Mouse (Mus musculus): ENCODE results near the gene 2310079G19Rik. TPM values are rescaled to one million over a fixed set of nuclear protein-coding genes. Genes with fewer than 3 reads are reported as not detected.

2310079G19Rik gene
- polyA plus RNA-seq (2012; rRNA removed) (not detected in 2 replicates), polyA plus RNA-seq (2014; fragmentation: Nextera tagmentation; extraction: Ambion mirVana) (not detected in 2 replicates)

DNA sequence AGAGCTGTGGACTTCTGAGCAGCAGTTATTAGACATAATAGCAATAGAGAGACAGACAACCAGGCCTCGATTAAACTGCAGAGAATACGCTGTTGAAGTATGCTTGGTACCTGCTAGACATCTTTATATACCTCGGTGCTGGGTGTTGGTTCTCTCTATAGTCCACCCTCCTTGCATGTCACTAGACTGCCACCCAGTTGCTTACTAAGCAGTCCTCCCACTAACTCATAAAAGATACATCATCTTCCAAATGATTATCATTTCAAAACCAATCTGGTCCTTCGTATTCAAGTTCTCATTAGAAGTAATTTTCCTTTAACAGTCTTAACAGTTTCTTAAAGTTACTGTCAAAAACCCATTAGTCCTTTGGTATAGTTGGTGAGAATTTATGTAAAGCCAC is at the start of gene 2310079G19Rik:
2310079G19Rik (minus strand) TSS at position 101 of the 400 bp plus-strand sequence.
- no peak for ATAC-seq (ENCODE audit: low FRiP score, low read depth)
- 93% methylated on average over 4 of the region's 4 CpGs for WGBS

GRCm38 (mm10) chr16:88671571-88671970 is 44.1 kb upstream of the 2310079G19Rik start, which contains the start of gene Krtap27-1:
Gene Krtap27-1, minus strand, starts transcription at chr16:88671671.
- Histone ChIP-seq H3K27me3 (ENCODE audit: control insufficient read depth, insufficient read depth, low read length) (no peaks in the 10 kb centered on the region), H3K4me3 (replicated peaks; ENCODE audit: low read length) (no peak within 1 kb of the TSS), H3K9me3 (ENCODE audit: control insufficient read depth, low read length) (no peaks in the 10 kb centered on the region), H3K4me2 (replicated peaks; ENCODE audit: low read depth, low read length, severe bottlenecking) (no peak within 1 kb of the TSS), H3K4me1 (ENCODE audit: control insufficient read depth, insufficient read depth, low read length) (no peaks in the 10 kb centered on the region), H3K36me3 (ENCODE audit: control insufficient read depth, insufficient read depth, low read length) (no peaks in the 10 kb centered on the region), H3K27ac (replicated peaks; ENCODE audit: low read depth, low read length) (no peak within 1 kb of the TSS), H3K9ac (ENCODE audit: low read depth, low read length, severe bottlenecking) (no peak within 1 kb of the TSS)
- ATAC-seq (ENCODE audit: low FRiP score, low read depth) (no peak), DNase-seq (ENCODE audit: low spot score) (no peak)
- no peak for TF ChIP-seq POLR2A (IDR thresholded peaks at IDR 0.05; ENCODE audit: borderline replicate concordance, extremely low read depth, insufficient read depth, insufficient read length)
- 92% methylated on average over 4 of the region's 4 CpGs for WGBS

More for the DNA sequence above, at the start of gene 2310079G19Rik:
- H3K36me3 ChIP-seq (ENCODE audit: control insufficient read depth, insufficient read depth, low read length) = no peaks in the 10 kb centered on the region
- no peak within 1 kb of the TSS for H3K4me3 ChIP-seq (replicated peaks; ENCODE audit: low read length)
- H3K9me3 ChIP-seq (ENCODE audit: control insufficient read depth, low read length) = no peaks in the 10 kb centered on the region
- no peak for DNase-seq (ENCODE audit: low spot score)
- no peak within 1 kb of the TSS for H3K9ac ChIP-seq (ENCODE audit: low read depth, low read length, severe bottlenecking)
- no peak for TF ChIP-seq POLR2A (IDR thresholded peaks at IDR 0.05; ENCODE audit: borderline replicate concordance, extremely low read depth, insufficient read depth, insufficient read length)
- H3K27me3 ChIP-seq (ENCODE audit: control insufficient read depth, insufficient read depth, low read length) = no peaks in the 10 kb centered on the region
- H3K4me1 ChIP-seq (ENCODE audit: control insufficient read depth, insufficient read depth, low read length) = no peaks in the 10 kb centered on the region
- H3K4me2 ChIP-seq (replicated peaks; ENCODE audit: low read depth, low read length, severe bottlenecking) = no peak within 1 kb of the TSS
- no peak within 1 kb of the TSS for H3K27ac ChIP-seq (replicated peaks; ENCODE audit: low read depth, low read length)

DNA sequence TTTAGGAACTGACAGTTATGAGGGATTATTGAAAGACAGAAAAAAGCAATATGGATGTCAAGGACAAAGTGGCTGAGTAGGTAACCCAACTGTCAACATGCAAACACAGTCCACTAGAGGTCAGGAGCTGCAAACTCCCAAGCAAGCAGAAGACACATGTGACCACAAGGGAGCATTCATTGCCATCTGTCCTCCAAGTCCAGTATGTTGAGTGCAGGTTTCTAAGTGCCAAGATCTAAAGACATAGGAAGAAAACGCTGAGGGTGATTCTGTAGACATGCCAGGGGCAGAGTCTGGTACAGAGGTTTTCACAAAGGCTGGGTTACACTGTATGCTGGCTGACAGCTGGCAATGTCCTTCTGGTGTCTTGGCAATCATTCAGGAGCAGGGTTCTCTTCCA is 30.0 kb upstream of the 2310079G19Rik start:
- no peak for ATAC-seq (ENCODE audit: low FRiP score, low read depth)
- no peaks in the 10 kb centered on the region for H3K27me3 ChIP-seq (ENCODE audit: control insufficient read depth, insufficient read depth, low read length)
- WGBS = 63% methylated on average over 1 of the region's 1 CpGs
- no peak overlapping the region for H3K4me2 ChIP-seq (replicated peaks; ENCODE audit: low read depth, low read length, severe bottlenecking)
- no peaks in the 10 kb centered on the region for H3K4me1 ChIP-seq (ENCODE audit: control insufficient read depth, insufficient read depth, low read length)
- H3K4me3 ChIP-seq (replicated peaks; ENCODE audit: low read length) = no peak overlapping the region
- no peak overlapping the region for H3K27ac ChIP-seq (replicated peaks; ENCODE audit: low read depth, low read length)
- H3K36me3 ChIP-seq (ENCODE audit: control insufficient read depth, insufficient read depth, low read length) = no peaks in the 10 kb centered on the region
- H3K9me3 ChIP-seq (ENCODE audit: control insufficient read depth, low read length) = no peaks in the 10 kb centered on the region
- no peak for DNase-seq (ENCODE audit: low spot score)
- no peak for TF ChIP-seq POLR2A (IDR thresholded peaks at IDR 0.05; ENCODE audit: borderline replicate concordance, extremely low read depth, insufficient read depth, insufficient read length)
- no peak overlapping the region for H3K9ac ChIP-seq (ENCODE audit: low read depth, low read length, severe bottlenecking)

DNA sequence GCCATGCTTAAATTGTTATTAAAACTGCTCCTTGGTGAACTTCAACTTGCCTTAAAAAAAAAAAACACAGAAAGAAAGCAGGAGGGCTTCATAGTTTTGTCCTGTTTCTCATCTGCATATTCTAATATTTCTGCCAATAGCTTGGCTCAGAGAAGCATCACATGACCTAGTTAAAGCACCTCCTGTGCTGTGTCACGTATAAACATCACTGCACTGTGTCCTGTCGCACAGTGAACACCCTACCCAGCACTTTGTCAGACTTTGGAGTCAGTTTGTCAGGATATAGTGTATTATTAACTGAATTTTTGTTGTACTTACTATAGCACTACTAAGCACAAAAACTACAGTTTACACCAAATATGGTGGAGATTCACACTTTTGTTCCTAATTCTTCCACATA is 24.5 kb upstream of the 2310079G19Rik start:
- no peak overlapping the region for H3K4me2 ChIP-seq (replicated peaks; ENCODE audit: low read depth, low read length, severe bottlenecking)
- no peak overlapping the region for H3K4me3 ChIP-seq (replicated peaks; ENCODE audit: low read length)
- WGBS = 67% methylated on average over 2 of the region's 2 CpGs
- H3K36me3 ChIP-seq (ENCODE audit: control insufficient read depth, insufficient read depth, low read length) = no peaks in the 10 kb centered on the region
- H3K9ac ChIP-seq (ENCODE audit: low read depth, low read length, severe bottlenecking) = no peak overlapping the region
- no peaks in the 10 kb centered on the region for H3K27me3 ChIP-seq (ENCODE audit: control insufficient read depth, insufficient read depth, low read length)
- no peaks in the 10 kb centered on the region for H3K9me3 ChIP-seq (ENCODE audit: control insufficient read depth, low read length)
- H3K27ac ChIP-seq (replicated peaks; ENCODE audit: low read depth, low read length) = no peak overlapping the region
- H3K4me1 ChIP-seq (ENCODE audit: control insufficient read depth, insufficient read depth, low read length) = no peaks in the 10 kb centered on the region
- no peak for TF ChIP-seq POLR2A (IDR thresholded peaks at IDR 0.05; ENCODE audit: borderline replicate concordance, extremely low read depth, insufficient read depth, insufficient read length)
- no peak for ATAC-seq (ENCODE audit: low FRiP score, low read depth)
- no peak for DNase-seq (ENCODE audit: low spot score)

- H3K27ac ChIP-seq (replicated peaks; ENCODE audit: low read depth, low read length) = no peak overlapping the region
- no peaks in the 10 kb centered on the region for H3K27me3 ChIP-seq (ENCODE audit: control insufficient read depth, insufficient read depth, low read length)
- H3K9ac ChIP-seq (ENCODE audit: low read depth, low read length, severe bottlenecking) = no peak overlapping the region
- 52% methylated on average over 1 of the region's 1 CpGs for WGBS
- ATAC-seq (ENCODE audit: low FRiP score, low read depth) = no peak
- DNase-seq (ENCODE audit: low spot score) = no peak
- H3K4me3 ChIP-seq (replicated peaks; ENCODE audit: low read length) = no peak overlapping the region
- H3K9me3 ChIP-seq (ENCODE audit: control insufficient read depth, low read length) = no peaks in the 10 kb centered on the region
- no peak for TF ChIP-seq POLR2A (IDR thresholded peaks at IDR 0.05; ENCODE audit: borderline replicate concordance, extremely low read depth, insufficient read depth, insufficient read length)
- H3K4me1 ChIP-seq (ENCODE audit: control insufficient read depth, insufficient read depth, low read length) = no peaks in the 10 kb centered on the region
- H3K4me2 ChIP-seq (replicated peaks; ENCODE audit: low read depth, low read length, severe bottlenecking) = no peak overlapping the region
- no peaks in the 10 kb centered on the region for H3K36me3 ChIP-seq (ENCODE audit: control insufficient read depth, insufficient read depth, low read length)
Measured at GRCm38 (mm10) chr16:88651082-88651481, 23.6 kb upstream of the 2310079G19Rik start.

All from limb, embryonic 14.5 days (tissue).